Mouse (Mus musculus): ENCODE results near the gene Fam166b.
A peak's percentile ranks its signal among the peaks of the same experiment; 100 is the strongest.

The Fam166b gene

GRCm38 (mm10) chr4:43401486-43401885 is 27.4 kb downstream of the Fam166b start:
- no peak for DNase-seq

GRCm38 (mm10) chr4:43400976-43401375 is 28.0 kb downstream of the Fam166b start:
- peak; percentile 63 for DNase-seq

DNA sequence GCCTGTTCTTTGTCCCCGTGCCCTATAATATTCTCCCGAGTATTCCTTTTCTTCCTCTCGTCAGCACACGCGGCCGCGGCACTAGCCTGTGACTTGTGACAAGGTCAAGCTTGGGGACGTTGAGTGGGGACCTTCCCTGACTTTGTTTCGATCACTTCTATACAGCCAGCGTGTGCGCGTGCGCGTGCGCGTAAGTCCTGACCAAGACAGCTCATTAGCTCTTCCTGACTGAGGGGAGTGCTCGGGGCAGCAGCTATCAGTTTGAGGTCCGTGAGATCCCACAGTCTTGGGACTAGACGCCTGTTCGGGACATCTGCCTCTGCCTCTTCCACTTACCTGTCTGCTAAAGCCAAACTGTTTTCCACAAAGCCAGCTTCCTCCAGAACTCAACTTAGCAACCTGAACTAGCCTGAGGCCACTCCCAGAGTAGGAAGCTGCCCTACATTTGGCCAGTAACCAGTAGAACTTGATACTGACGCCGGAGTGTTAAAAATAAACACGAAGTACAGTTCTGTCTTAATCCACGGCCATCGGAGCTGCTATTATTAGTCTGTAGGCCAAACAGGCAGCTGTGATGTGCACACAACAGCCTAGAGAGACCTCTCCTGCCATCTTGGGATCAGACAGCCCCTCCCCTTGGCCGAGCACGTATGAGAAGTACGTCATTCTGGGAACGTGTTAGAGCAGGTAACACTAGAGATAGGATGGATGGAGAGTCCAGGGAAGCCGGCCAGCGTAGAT is 29.4 kb downstream of the Fam166b start:
- DNase-seq: peak; percentile 71

DNA sequence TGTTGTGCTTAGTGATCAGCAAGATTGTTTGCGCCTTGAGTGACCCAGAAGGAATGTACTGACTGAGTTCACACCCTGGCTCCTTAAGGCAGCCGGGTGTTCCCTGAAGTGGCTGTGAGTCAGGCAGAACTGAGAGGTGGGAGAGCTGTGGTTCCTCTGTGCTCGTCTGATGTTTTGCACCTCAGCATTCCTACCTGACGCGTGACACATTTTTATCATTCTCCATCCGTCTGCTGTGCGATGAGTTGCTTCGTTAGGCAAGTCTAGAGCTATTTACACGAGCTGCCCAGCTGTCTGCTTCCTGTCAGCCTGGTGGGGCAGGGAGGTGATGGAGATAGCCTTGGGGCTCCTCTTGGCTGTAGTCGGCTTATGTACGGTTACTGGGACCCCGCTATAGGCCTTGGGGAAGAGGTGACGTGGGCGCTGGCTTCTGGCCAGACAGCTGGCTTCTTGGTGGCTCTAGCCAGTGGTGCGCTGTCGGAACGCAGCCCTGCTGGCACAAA is 30.1 kb downstream of the Fam166b start:
- peak; percentile 83 for DNase-seq

- no peak for DNase-seq
Measured at GRCm38 (mm10) chr4:43398014-43398413, 30.9 kb downstream of the Fam166b start.

GRCm38 (mm10) chr4:43396381-43396780 is 32.6 kb downstream of the Fam166b start:
- no peak for DNase-seq

DNA sequence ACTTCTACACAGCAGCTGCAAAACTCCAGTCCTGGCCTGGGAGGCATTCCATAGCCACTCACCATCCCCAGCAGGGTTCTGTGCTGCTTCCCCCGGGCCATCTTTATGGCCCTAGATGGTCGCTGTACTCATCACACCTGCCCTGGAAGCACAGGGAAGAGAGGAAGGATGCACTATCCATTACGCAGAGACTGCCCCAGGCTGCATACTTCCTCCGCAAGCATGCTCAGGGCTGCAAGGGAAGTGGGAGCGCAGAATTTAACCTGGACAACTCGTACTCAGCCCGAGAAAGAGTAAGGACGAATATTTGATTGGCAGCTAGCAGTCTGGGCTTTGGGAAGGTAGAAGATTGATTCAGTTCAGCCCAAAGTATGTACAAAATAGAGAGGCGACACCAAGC is 33.1 kb downstream of the Fam166b start:
- no peak for DNase-seq

DNA sequence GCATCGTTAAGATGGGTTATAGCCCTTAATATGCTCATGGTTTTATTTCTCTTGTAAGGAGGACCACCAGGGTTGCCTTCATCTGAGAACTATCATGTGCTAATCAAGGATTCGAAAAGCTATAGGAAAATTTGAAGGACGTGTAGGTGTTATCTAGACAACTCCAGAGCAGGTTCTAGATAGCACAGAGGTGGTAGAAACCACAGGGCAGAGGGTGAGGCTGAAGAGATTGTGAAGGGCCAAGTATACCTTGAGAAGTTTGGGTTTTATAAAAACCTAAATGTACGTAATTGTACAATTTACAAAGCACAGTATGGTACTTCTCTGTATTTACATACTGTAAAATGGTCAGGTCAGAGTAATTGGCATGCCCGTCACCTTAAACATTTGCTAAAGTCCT is 33.8 kb downstream of the Fam166b start:
- DNase-seq: no peak

DNA sequence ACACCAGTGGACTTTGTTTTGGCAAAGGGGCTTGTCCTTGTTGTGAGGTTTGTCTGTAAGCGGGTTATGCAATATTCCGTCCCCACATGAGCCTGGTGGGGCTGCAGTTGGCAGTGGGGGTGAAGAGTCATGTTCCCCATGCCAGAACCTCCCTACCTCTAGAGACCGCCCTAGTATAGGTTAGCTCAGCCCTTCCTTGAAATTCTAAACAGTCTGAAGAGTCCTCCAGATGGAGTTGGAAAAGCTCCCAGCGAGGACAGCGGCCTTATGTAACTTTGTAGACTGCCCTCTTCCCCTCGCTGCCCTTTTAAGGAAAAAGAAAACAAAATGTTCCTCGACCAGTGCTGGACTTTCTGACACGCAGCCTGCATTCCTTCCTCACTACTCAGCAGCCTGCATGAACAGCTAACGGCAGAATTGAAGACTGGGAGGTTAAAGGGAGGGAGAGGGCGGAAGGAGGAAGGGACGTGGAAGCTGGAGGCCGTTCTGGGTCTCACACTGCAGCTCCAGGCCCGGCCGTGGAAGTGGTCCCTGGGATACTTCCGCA is 34.5 kb downstream of the Fam166b start:
- DNase-seq: peak; percentile 92

DNA sequence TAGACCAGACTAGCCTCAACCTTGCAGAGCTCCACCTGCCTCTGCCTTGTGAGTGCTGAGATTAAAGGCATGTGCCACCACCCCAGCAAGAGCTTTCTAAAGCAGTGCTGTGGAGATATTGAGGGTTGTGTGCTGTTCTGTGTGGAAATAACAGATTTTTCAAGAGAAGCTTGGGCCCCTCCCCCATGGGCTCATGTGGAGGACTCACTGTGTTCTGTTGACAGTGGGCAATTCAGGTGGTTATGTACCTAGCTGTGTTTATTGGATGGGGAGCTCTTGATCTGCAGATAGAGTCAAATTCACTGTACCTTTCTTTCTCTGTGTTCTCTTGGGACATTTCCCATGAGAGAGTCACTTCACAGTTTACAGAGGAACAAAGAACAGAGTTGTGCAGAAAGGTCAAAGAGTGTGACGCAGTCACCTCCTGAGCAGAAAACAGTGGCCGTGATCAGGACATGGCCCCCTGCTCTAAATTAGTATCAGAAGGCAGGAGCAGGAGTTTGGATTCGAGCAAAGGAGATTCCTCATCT is 37.3 kb downstream of the Fam166b start:
- no peak for DNase-seq

GRCm38 (mm10) chr4:43389845-43390440 is 39.0 kb downstream of the Fam166b start:
- DNase-seq: peak; percentile 48

- no peak for DNase-seq
Measured at GRCm38 (mm10) chr4:43389390-43389789, 39.5 kb downstream of the Fam166b start.

GRCm38 (mm10) chr4:43386932-43387331 is 42.0 kb downstream of the Fam166b start:
- DNase-seq: no peak

- DNase-seq: no peak
Measured at GRCm38 (mm10) chr4:43384541-43384940, 44.4 kb downstream of the Fam166b start.

DNA sequence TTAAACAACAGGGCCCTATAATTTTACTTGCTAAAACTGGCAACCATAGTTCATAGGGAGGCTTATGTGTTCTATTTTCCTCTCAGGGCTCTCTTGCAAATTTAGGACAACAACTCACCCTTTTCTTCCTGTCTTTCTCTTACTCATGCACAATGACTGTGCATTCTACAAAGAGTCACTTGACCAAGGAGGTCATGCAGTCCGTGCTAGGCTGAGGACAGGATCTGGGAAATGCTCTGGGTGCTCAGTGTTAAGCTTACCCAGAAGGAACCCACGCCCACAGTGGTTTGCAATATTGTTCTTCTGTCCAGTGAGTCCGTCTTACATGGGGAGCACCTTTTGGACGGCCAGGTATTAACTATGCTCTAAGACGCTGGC is 44.9 kb downstream of the Fam166b start:
- DNase-seq: no peak

DNA sequence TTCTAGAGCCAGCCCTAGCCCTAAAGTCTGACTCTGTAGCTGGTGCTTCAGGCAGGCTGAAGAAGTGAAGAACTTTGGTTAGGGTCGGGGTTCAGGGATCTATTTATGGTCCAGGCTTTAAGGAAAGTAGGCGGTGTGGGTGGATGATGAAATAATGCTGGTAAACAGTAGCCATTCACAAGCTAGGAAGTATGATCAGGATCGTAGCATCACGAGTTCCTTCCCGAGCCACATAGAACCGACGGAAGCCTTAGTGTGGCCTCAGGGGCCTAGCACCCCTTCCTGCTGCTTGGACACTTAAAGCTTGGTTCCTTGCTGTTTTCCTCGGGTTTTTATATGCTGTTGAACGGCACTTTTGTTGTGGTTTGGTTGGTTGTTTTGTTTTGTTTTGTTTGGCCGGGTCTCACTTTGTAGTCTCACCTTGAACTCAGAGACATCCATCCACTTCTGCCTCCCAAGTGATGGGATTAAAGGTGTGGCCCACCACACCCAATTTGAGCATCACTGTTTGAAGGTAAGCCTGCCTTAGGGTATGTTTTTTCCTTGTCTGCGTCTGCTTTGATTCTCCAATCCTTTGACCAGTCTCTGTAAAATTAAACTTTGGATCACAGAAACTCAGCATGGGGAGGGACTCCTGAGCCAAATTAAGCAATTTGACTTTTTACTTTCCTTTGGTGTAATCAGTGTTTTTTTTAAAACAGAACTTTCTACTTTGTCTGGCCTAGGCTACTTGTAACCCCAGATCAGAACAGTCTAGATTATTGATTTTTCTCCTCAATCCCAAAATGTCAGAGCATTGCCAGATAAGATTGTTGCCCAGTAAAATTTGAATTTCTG is 45.5 kb downstream of the Fam166b start:
- DNase-seq: no peak

- DNase-seq: no peak
Measured at GRCm38 (mm10) chr4:43382155-43383020, 46.5 kb downstream of the Fam166b start.

- peak; percentile 94 for DNase-seq
Measured at GRCm38 (mm10) chr4:43381408-43382154, 47.4 kb downstream of the Fam166b start, which contains the start of gene Rusc2. Gene Rusc2 (plus strand): TSS chr4:43381979.

GRCm38 (mm10) chr4:43380951-43381350 is 48.0 kb downstream of the Fam166b start:
- no peak for DNase-seq

DNA sequence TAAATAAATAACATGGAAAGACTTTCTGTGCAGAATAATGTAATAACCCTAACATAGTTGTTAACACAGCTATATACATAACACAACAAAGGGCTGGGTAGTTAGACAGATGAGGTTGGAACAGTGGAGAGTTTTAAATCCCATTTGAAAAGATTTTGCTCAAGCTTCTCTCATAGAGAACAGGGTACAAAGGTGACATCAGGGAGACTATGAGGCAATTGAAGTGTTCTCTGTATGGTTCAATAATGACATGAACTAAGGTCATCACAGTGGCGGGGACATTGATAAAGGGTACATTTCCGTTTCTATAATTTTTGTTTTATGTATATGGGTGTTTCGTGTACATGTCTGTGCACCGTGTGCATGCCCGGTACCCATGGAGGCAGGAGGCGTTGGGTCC is 49.3 kb downstream of the Fam166b start:
- DNase-seq: no peak
